Mouse (Mus musculus): ENCODE data around the gene Igfbp2.

Gene Igfbp2

GRCm38 (mm10) chr1:72873078-72873477 is 48.8 kb downstream of the Igfbp2 start:
- DNase-seq (ENCODE audit: low read depth), result no peak

GRCm38 (mm10) chr1:72873511-72874286 is 49.4 kb downstream of the Igfbp2 start:
- no peak for DNase-seq (ENCODE audit: low read depth)

- DNase-seq (ENCODE audit: low read depth), result peak; percentile 80
Observed at GRCm38 (mm10) chr1:72874287-72875211, 50.2 kb downstream of the Igfbp2 start, which contains the start of gene Igfbp5. Gene Igfbp5 (minus strand): TSS chr1:72874884.

GRCm38 (mm10) chr1:72875708-72876107 is 51.4 kb downstream of the Igfbp2 start:
- DNase-seq (ENCODE audit: low read depth), result no peak

DNA sequence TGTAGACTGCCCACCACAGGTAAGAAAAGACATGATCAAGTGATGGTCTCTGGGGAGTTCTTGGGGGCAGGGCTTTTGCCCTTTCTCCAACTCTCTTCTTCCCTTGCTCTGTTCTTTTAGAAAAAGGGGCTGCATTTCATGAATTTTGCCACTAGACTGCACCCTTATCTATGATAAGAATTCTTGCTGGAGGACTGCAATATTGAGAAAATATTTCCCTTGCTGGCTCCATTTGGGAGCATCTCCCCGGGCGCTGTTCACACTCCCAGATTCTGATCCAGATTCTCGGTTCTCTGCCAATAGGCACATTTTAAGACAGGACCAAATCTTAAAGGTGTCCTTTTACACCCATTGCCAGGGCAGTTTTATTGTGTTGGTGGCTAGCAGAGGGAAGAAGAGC is 51.8 kb downstream of the Igfbp2 start:
- DNase-seq (ENCODE audit: low read depth), result peak; percentile 19

DNA sequence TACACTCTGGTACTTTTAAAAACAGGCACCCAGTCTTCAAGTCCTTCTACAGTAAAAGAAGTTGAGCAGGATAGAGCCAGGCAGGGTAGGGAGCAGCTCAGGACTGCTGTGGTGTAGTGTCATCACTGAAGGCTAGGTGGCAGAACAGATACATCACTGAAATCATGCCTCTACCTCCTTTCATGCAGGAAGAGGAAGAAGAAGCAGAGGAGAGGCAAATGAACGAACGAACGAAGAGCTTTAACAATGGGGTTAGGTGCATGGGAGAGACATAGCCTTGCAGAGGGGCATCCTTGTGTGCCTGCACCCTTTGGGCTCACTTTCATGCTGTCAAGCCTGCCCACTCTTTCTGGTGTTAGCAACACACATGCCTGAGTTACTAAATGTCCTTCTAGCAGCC is 53.6 kb downstream of the Igfbp2 start:
- peak; percentile 31 for DNase-seq (ENCODE audit: low read depth)

DNA sequence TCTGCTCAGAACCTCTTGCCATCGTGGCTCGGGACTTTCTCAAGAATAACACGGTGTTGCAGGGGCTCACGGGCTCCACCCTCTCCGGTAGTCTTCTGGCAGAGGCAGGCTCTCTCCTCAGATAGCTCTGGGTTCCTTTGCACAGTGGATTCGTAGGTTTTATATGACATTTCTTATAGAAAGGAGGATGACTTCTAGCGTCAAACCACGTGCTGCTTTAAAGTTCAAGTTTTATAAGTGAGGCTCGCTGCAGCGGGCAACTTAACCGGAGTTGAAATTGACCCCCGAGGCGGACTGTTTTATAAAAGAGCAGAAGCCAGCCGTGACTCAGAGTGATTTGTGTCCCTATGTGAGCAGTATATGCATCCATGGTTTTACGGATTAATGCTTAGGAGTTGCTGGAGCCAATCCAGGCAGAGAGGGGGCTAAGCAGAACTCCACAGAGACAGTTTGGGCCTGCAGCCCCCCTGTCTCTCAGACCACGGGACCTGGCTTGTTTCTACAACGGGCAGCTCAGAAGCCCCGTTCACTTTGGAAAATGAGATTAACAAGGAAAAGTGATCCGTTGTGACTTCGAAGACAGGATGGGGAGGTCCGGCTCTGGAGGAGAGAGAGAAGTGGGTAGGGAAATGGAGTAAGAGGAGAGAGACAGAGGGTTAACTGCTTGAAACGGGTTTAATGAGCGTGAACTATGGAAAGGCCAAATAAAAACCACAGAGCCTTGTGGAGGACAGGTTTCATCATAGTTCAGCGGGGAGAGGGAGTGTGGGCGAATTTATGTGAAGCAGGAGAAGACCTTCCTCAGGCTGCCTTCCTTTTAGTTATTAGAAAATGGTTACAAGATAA is 54.4 kb downstream of the Igfbp2 start:
- no peak for DNase-seq (ENCODE audit: low read depth)

- DNase-seq (ENCODE audit: low read depth), result no peak
Observed at GRCm38 (mm10) chr1:72879319-72879634, 55.0 kb downstream of the Igfbp2 start.

GRCm38 (mm10) chr1:72885111-72885818 is 61.0 kb downstream of the Igfbp2 start:
- DNase-seq (ENCODE audit: low read depth), result no peak

GRCm38 (mm10) chr1:72885819-72886169 is 61.5 kb downstream of the Igfbp2 start:
- peak; percentile 34 for DNase-seq (ENCODE audit: low read depth)

DNA sequence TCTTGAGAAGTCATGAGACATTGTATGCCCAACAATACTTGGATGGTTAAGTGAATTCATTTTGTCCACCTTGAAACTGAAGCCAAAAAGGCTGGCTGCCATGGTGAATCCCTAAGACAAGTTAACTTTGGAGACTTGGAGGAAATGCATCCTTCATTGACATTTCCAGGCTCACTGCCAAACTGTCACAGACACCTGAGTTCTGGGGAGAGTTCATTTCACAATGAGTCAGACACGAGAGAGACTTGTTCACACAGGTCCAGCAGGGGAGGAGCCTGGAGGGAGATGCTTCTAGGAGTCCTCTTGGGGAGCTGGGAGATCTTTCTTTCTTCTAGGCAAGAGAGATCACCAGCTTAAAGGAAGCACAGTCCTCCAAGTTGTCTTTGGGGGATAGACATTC is 63.6 kb downstream of the Igfbp2 start:
- DNase-seq (ENCODE audit: low read depth), result no peak

GRCm38 (mm10) chr1:72895821-72896220 is 71.5 kb downstream of the Igfbp2 start:
- DNase-seq (ENCODE audit: low read depth), result no peak

Measured in NIH3T3 (cell line).